Mouse (Mus musculus) heart, postnatal 0 days (tissue): ENCODE results near the gene Tfeb.

Experiments
- CTCF ChIP-seq: IDR thresholded peaks from 2 replicates; pipeline ENCODE4 v1.5.1; 2016; ENCODE audit warnings: antibody characterized with exemption, control low read depth, low read depth
- EP300 ChIP-seq: IDR thresholded peaks from 2 replicates; pipeline ENCODE4 v1.6.1; 2016; ENCODE audit warnings: antibody characterized with exemption, low read depth

DNA sequence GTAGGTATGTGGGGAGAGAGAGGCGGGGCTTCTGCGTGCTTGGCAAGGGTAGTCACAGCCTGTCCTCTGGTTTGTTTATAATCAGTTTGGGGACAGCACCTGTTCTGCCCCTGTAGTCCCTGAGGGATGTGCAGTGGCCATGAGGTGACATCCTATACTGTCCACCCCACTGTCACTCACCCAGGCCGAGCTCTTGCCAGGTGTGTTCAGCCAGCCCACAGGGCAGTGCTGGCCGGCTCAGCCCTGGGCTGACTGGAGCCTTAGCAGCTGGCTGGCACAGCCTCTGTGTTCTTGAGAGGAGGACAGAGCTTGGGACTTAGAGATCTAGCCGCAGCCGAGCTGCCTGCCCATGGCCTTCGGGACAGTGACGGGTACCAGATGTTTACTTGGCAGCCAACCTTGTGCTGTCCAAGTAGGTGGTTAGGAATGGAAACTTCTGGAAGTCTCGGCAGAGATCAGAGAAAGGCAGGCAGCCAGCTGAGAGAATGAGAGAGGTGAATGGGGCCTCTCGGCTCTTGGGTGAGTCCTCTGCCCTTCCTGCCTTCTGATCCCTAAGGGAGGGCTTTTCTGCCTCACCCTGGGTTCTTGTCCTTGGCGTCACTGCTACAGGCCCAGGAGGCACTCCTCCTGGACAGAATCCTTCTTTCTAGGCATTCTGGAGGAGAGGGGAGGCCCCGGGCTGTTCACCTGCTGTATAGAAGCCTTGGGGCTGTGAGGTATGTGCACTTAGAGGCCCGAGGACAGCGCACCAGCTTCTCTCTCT lies 12.1 kb downstream of the Tfeb start:
- TF ChIP-seq CTCF (no peak), EP300 (no peak)
